Mouse (Mus musculus) megakaryocyte progenitor cell, adult 5-6 weeks (primary cell): Measurements from ENCODE around the gene Slc25a25. TPM values are rescaled to one million over a fixed set of nuclear protein-coding genes. Genes with fewer than 3 reads are reported as not detected.
"Not testable (repeated sequence)": the region's sequence is repeated elsewhere in the genome, so short reads cannot be mapped to it uniquely, and the experiment has no call there.

Source experiments
- ATAC-seq: replicated peaks from 2 replicates; pipeline ENCODE4 v1.8.0; 2016; ENCODE audit warnings: mild to moderate bottlenecking, moderate TSS enrichment, inconsistent platforms; ENCODE audit not compliant: poor library complexity
- total RNA-seq, 2 experiments: library from RNA; stranded (forward) in 1 of 2; stranded (reverse) in 1 of 2; fragments of 157-497, 149-512 nt in 1 of 2; fragments of 200-1000 nt in 1 of 2; gene quantifications; 2 replicates each; pipeline versions ENCODE4 v1.2.3 to v1.2.4; 2015 to 2017

Slc25a25 gene
- total RNA-seq (2015) (5.2 and 6.4 TPM in 2 replicates), total RNA-seq (2017) (10.7 and 11.5 TPM in 2 replicates)

DNA sequence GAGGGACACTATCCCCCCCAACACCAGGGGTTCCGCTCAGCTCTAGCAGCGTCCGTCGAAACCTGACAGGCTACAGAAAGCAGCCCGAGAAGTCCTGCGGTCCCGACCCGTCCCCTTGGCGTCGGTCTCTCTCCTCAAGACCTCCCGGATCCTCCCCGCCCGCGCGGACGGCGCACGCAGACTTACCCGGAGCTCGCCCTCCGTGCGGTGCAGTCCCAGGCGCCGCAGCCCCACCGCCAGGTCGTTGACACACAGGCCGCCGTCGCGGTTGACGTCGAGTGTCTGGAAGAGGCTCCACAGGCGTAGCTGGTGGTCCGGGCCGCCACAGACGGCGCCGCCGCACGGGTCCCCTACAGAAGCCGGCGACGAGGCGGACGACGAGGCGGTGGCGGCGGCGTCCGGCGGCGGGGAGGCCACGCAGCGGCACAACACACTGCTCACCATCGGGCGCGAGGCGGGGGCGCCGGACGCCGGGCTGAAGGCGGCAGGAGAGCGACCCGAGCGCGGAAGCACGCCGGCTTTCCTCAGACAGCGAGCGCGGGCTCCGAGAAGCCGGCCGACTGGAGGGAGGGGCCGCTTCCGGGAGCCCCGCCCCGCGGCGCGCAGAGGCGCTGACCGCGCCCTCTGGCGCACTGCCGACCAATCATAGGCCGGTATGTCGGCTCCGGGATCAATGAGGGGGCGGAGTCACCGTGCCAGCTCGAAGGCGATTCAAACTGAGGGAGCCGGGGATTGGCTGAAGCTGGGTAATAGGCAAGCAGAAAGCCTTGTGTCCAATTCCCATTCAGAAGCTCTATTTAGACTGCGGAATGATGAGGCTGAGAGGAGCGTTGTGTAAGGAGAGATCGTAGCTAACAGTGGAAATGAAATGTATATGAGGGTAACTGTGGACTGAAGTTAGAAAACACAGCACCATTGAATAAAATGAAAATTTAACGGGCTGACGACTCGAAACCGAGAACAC is at the start of gene Slc25a25:
Gene Slc25a25 (minus strand): TSS at position 565 of the 964 bp plus-strand sequence.
- ATAC-seq, result peak; percentile 78

DNA sequence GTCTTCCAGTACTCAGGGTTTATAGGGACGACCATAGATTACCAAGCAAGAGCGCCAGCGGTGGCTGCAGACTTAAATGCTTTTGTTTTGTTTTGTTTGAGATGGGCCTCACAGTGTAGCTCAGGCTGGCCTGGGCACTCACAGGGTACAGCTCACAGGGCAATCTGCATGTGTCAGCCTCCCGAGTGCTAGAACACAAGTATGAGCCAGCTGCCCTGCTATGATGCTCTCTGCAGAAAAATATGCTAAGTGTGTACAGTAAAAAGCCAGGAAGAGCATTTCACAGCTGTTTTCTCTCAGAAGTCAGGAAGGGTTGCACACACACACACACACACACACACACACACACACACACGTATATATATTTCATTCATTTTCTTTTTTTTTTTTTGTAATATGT is 49.2 kb upstream of the Slc25a25 start:
- no peak for ATAC-seq

DNA sequence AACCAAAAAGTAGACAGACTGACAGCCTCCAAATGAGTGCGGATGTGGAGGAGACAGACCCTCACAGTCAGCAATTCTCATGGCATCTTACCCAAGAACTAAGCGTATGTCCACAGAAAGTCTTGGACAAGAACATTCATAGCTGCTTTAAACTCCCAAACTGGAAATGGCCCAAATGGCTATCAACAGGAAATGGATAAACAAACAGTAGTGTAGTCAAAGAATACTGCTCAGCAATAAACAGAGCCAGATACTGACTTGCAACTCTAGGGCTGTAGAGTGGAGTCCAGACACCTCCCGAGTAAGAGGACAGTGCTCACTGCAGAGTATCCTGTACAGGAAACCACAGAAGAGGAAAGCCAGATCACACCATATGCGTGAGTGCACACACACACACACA is 48.1 kb upstream of the Slc25a25 start:
- no peak for ATAC-seq

DNA sequence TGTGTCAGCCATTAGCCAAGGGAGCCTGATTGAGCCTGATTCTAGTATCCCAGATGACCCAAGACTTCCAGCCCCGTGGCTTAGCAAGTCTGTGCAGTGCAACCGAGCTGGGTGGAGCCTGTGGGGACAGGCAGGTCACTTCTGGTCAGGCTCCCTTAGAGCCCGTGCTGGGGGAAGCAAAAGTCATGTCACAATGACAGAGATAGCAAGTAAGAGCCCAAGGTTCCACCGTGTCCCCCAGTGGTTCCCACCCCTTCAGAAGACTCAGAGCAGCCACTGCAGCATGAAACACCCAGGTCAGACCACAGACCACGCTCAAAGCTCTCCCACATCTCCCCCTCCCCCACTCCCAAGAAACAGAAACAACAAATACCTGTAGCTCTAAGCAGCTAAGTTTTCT is 44.9 kb upstream of the Slc25a25 start:
- no peak; the same call in 1 of the 2 replicates for ATAC-seq

DNA sequence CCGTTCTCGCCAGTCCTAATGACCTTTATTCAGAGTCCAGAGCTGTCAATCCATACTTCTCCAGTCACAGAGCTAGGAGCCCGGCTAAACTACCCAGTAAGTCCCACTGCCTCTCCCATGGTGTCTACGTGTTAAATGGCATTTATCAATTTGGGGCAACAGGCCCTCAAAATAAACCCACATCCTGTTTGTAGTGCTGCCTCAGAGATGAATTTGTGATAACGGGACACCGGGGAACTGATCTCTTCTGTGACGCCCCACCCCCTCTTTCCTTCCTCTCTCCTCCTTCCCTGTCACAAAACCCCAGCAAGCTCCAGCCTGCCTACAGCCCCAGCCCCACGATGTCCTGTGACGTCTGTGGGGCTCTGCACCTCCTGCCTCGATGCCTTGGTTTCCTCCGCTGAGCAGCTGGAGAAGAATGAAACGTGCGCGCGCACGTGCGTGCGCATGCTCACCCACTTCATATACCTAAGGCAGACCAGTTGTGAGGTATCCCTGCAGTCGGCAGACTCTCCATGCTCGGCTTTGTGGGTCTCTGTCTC is 44.0 kb upstream of the Slc25a25 start:
- peak; percentile 88 for ATAC-seq

DNA sequence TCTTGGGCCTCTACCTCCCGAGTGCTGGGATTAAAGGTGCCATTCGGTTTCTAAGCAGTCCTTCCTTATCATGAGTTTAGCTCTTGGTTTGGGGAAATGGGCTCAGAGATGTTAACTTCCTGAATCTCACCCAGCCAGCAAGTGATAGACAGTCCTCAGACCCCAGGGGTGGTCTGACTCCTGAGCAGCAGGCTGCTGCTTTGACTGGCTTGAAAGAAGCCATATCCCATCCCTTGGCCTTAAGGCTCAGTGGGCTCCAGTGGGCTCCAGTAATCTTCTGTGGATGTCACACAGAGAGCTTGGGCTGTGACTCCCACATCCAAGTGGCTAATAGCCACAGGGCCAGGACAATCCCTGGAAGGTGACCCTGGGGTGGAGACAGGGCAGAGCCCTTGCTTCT is 43.3 kb upstream of the Slc25a25 start:
- ATAC-seq, result no peak

DNA sequence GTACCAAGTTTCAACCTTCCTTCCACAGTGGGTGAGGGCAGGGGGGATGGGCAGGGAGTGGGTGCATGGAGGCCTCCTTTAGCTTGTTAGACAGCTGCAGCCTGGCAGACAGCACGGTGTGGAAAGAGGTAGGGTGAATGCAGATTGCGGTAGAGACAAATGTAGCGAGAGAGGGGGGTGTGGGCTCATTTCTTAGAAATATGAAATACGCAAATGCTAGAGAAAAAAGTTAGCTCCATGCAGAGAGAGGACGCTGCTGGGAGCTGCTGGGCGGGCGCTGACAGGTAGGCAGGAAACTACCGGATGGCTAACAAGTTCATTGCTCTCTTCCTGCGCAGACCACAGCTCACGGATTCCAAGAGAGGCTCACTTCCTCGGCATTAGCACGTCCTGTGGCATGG is 42.1 kb upstream of the Slc25a25 start:
- ATAC-seq, result 0 out of 2 replicates have a peak, but pooled peaks have one; percentile 14

DNA sequence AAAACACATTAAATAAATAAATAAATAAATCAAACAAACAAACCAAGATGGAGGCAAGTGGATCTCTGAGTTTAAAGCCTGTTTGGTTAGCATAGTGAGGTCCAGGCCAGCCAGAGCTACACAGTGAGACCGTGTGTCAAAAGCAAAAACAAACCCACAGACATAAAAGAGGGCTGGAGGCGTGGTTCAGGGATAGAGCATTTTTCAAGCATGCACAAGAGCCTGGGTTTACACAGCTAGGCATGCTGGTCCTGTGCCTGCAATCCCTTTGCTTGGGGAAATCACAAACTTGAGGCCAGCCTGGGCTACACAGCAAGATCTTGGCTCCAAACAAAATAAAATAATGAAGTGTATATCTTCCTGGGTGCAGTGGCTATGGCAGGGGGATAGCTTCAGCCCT is 41.4 kb upstream of the Slc25a25 start:
- ATAC-seq, result no peak

DNA sequence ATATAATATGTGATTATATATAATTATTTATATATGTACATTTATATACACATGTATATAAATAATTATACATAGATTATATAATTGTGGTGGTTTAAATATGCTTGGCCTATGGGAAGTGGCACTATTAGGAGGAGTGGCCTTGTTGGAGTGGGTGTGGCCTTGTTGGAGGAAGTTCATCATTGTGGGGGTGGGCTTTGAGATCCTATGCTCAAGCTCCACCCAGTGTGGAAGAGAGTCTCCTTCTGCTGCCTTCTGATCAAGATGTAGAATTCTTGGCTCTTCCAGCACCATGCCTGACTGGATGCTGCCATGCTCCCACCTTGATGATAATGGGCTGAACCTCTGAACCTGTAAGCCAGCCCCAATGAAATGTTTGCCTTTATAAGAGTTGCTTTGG is 39.5 kb upstream of the Slc25a25 start:
- ATAC-seq, result not testable (repeated sequence)

DNA sequence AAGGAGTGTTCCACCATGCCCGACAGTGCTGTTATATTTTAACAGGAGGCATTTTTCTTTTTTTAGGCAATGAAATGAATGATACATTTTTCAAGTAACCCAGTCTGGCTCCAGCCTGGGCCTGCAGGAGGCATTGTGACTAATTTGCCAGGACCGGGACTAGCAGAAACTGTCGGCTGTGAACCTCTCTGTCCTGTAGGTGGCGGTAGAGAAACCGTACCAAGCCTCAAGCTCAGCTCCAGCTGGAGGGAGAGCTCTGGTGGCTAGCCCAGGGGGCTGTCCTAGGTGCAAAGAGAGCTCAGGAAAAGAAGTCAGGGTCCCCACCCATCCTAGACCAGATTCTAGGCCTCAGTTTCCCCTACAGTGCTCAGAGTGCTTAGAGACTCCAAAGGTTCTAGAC is 37.4 kb upstream of the Slc25a25 start:
- peak; percentile 70 for ATAC-seq

DNA sequence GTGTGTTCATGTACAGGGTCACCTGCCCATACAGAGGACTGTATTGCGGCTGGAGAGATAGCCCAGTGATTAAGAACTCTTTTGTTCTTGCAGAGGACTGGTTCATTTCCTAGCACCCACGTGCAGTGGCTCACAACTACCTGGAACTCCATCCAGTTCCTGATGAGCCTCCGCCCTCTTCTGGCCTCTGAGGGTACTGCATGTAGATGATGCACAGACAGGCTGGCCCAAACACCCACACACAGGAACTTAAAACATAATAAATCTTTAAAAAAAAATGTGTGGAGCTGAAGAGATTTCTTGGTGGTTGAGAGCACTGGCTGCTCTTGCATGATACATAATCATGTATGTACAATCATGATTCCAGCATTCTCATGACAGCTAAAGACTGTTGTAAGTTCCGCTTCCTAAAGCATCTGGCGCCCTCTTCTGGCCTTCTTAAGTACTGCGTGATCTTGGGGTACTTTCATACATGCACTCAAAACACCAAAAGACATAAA is 35.9 kb upstream of the Slc25a25 start:
- ATAC-seq, result peak; percentile 79

DNA sequence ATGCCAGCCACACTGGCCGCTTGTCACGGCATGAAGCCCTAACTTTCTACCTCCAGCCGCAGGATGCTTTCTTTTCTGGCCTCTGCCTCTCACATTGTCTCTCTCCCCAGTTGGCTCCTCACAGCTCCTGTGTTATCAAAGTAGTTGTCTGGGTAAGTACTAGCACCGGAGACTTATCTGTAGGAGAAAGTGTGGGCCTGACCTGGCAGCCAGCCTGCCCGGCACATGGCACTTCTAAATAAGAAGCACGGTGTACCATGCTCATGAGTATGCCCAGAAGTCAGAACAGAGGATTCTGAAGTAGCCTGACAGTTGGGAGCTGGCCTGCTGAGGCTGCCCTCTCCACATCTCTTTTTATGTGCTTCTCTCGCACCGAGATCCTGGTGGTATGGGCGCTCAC is 34.9 kb upstream of the Slc25a25 start:
- ATAC-seq, result peak; percentile 71

DNA sequence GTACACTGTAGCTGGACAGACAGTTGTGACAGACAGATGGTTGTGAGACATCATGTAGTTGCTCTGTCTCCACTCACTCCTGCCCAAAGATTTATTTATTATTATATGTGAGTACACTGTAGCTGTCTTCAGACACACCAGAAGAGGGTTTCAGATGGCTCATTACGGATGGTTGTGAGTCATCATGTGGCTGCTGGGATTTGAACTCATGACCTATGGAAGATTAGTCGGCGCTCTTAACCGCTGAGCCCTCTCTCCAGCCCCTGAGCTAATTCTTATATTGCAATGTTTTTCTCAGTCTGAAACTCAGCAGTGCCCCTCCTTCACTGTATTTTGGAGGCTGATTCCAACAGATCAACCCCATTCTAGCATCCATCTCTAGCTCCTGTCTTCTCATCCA is 34.5 kb upstream of the Slc25a25 start:
- ATAC-seq, result no peak

DNA sequence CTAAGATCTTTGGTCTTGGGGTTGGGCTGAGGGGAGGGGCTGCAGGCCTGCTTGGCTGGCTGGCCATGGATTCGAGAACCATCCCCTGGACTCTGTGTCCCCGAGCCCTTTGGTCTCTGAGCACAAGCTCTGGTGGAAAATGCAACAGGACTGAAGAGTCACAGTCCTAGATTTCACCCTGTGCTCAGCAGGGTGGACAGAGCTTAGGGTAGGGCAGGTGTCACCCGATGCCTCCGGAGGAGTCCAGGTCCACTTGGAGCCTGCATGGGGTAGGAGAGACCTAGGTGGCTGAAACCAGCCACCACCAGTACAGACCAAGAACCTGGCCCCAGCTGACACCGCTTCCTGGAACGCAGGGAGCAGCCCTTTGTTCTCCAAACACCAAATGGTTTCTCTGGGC is 33.7 kb upstream of the Slc25a25 start:
- no peak for ATAC-seq

DNA sequence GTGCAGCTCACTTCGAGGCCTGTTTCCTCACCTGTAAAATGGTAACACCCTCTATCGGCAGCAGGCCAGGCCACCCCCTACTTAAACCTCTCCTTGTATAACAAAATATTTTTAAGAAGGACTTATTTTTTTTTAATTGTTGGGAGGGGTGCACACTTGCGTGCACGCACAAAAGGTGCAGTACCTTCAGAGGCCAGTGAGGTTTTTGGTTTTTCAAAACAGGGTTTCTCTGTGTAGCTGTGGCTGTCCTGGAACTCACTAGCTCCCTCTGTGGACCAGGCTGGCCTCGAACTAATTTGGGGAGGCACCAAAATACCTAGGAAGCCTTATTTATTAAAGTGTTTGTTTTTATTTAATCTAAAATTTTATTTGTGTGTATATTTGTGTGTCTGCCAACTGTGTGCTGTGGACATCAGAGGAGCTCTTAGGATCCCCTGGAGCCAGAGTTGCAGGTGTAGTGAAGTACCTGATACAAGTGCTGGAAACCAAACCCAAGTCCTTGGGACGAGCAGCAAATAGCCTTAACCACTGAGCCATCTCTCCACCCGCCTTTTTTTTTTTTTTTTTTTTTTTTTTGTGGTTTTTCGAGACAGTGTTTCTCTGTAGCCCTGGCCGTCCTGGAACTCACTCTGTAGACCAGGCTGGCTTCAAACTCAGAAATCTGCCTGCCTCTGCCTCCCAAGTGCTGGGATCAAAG is 32.1 kb upstream of the Slc25a25 start:
- peak; percentile 40 for ATAC-seq

DNA sequence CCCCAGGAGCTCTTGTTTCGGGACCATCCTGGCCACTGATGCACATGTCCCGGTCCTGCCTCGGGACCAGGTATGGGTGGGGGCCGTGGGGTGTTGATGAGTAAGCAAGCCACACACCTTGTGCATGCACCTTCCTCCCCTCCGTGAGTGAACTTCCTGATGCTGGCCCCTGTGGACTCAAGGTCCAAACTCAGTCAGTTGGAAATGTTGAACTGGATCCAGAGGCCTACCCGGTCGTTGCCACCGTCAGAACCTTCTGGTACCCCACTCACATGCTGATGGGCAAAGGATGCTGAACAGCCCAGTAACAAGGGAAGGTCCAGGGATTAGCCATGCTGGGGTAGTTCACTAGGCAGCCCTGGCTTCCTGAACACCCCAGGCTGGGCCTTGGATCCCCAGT is 31.1 kb upstream of the Slc25a25 start:
- ATAC-seq, result no peak

DNA sequence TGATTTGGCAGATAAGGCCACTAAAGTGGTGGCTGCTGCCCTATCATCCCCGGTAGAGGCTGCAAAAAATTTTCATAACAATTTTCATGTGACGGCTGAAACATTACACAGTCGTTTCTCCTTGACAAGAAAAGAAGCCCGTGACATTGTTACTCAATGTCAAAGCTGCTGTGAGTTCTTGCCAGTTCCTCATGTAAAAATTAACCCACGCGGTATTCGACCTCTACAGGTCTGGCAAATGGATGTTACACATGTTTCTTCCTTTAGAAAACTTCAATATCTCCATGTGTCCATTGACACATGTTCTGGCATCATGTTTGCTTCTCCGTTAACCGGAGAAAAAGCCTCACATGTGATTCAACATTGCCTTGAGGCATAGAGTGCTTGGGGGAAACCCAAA is 24.1 kb upstream of the Slc25a25 start:
- ATAC-seq, result not testable (repeated sequence)

DNA sequence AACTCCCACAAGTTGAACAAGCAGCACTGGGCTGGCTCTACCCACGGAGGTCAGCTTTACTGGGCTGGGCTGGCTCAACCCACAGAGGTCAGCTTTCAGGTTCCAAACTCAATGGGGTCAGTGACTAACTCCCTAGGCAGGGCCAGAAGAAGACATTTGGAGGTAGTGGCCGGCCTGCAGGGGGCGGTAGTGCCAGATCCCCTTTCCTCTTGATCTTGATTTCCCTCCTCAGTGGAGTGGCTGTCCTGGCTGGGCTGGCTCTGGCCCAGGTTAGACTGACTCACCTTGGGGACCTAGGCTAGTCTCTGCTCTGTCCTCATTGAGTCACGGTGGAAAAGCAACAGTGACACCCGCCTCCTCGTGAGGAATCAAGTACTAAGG is 20.4 kb upstream of the Slc25a25 start:
- peak; percentile 48 for ATAC-seq

DNA sequence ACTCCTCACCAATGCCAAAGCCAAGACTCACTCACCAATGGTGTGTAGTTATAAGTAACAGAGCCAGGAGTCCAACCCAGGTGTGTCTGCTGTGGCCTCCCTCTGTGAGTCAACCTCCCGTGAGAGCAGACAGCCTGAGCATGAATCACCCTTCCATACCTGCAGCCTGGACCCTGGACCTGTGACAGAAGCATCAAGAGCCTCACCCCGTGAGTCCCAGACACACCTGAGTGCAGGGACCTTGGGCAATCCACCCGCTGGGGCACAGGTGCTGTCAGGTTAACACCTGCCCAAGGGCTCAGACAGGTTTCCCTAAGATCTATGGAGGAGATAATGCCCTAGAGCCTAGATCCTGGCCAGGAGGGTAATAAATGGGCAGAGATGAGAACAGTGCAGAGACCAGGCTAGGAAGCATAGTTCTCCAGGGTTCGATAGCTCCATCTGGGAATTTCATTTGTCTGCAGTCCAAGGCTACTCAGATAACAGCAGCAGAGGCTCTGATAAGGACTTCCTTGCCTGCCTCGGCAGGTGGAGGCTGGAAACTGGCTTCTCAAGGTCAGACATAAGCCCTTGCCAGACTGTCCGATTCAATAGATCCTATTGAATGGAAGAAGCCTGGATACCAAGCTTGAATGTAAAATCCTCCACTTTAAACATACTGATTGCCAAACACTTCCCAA is 19.9 kb upstream of the Slc25a25 start:
- ATAC-seq, result no peak

DNA sequence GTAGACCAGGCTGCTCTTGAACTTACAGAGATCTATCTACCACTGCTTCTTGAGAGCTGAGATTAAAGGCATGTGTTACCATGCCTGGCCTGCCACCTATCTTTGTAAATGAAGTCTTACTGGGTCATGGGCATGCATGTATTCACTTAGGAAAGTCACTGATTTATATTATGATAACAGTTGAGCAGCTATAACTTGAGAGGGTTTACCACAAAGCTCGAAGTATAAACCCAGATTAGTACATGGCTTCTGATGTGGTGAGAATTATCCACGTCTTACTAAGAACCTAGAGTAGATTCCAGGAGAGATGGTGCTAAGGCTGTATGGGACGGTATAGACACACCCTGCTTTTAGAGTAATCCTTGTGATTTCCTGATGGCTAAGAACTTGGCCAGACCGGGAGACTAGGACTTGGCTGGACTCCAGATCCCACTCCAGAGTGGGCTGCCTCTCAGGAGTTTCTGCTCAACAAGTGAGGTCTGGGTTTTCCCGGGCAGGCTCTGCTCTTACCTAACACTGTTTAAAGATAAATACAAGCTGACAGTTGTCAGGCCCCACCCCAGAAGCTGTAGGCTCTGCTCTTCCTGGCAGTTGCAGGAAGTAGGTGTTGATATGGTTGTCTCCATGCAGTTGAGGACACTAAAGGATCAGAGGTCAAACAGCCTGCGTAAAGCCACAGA is 13.1 kb upstream of the Slc25a25 start:
- peak; percentile 78 for ATAC-seq
